Mouse (Mus musculus) gastrocnemius, postnatal 36 days (tissue): ENCODE measurements around the gene Ubr4. TPM values are rescaled to one million over a fixed set of nuclear protein-coding genes. Genes with fewer than 3 reads are reported as not detected.
A peak's percentile ranks its signal among the peaks of the same experiment; 100 is the strongest.

Experiments
- DNase-seq, 2 experiments: peaks; one replicate each; pipeline ENCODE4 v3.0.0; 2022
- intact Hi-C: fragments of 180-260 bp; cut with DNase I; formaldehyde crosslinking; loops from one replicate; pipeline ENCODE4 v1.15.1; 2025
- total RNA-seq, 2 experiments: library from RNA; stranded (reverse); gene quantifications; 2 replicates each; pipeline ENCODE4 v1.2.3; 2021

The Ubr4 gene
- total RNA-seq, 2 experiments from 2014 or later = 91.3 to 94.0 TPM

- intact Hi-C loops = no loop called here
- DNase-seq = no peak
Observed at GRCm38 (mm10) chr4:139477983-139478382, 125.6 kb downstream of the Ubr4 start.

GRCm38 (mm10) chr4:139479176-139479575, 126.8 kb downstream of the Ubr4 start:
- intact Hi-C loops = no loop called here
- DNase-seq = no peak

- intact Hi-C loops = no loop called here
- no peak for DNase-seq
Observed at GRCm38 (mm10) chr4:139481400-139481799, 129.0 kb downstream of the Ubr4 start.

GRCm38 (mm10) chr4:139483461-139484105, 131.2 kb downstream of the Ubr4 start:
- intact Hi-C loops = no loop called here
- DNase-seq = no peak

- intact Hi-C loops = no loop called here
Observed at GRCm38 (mm10) chr4:139484496-139484895, 132.1 kb downstream of the Ubr4 start.

GRCm38 (mm10) chr4:139487085-139487484, 134.7 kb downstream of the Ubr4 start:
- intact Hi-C loops = no loop called here
- no peak for DNase-seq

More at GRCm38 (mm10) chr4:139484496-139484895, 132.1 kb downstream of the Ubr4 start:
- DNase-seq = no peak

- intact Hi-C loops = no loop called here
- DNase-seq = no peak
Observed at GRCm38 (mm10) chr4:139488325-139488724, 135.9 kb downstream of the Ubr4 start.

- DNase-seq = no peak
- intact Hi-C loops = loop anchor here (5.0 kb wide), 1 partner anchor 82 kb away; no protein-coding TSS in a partner anchor
Observed at GRCm38 (mm10) chr4:139489946-139490345, 137.5 kb downstream of the Ubr4 start.

- intact Hi-C loops = loop anchor here (5.0 kb wide), 1 partner anchor 82 kb away; no protein-coding TSS in a partner anchor
- peak; percentile 53 to 70 for DNase-seq
Observed at GRCm38 (mm10) chr4:139490413-139491055, 138.1 kb downstream of the Ubr4 start.

GRCm38 (mm10) chr4:139491541-139492170, 139.2 kb downstream of the Ubr4 start:
- DNase-seq = no peak
- intact Hi-C loops = loop anchor here (5.0 kb wide), 1 partner anchor 81 kb away; no protein-coding TSS in a partner anchor

- intact Hi-C loops = loop anchor here (5.0 kb wide), 1 partner anchor 80 kb away; no protein-coding TSS in a partner anchor
- no peak for DNase-seq
Observed at GRCm38 (mm10) chr4:139492258-139492833, 139.9 kb downstream of the Ubr4 start.

- no peak for DNase-seq
- intact Hi-C loops = loop anchor here (5.0 kb wide), 1 partner anchor 79 kb away; no protein-coding TSS in a partner anchor
Observed at GRCm38 (mm10) chr4:139493227-139494025, 141.0 kb downstream of the Ubr4 start.

- peak; percentile 58 to 66 for DNase-seq
- intact Hi-C loops = no loop called here
Observed at GRCm38 (mm10) chr4:139500814-139501213, 148.4 kb downstream of the Ubr4 start.

GRCm38 (mm10) chr4:139501702-139502101, 149.3 kb downstream of the Ubr4 start:
- intact Hi-C loops = no loop called here
- DNase-seq = no peak

- no peak for DNase-seq
- intact Hi-C loops = no loop called here
Observed at GRCm38 (mm10) chr4:139503919-139504318, 151.5 kb downstream of the Ubr4 start.

- intact Hi-C loops = no loop called here
- DNase-seq = no peak
Observed at GRCm38 (mm10) chr4:139505716-139506115, 153.3 kb downstream of the Ubr4 start.

- intact Hi-C loops = no loop called here
- DNase-seq = no peak
Observed at GRCm38 (mm10) chr4:139506727-139507126, 154.3 kb downstream of the Ubr4 start.

- intact Hi-C loops = no loop called here
- no peak for DNase-seq
Observed at GRCm38 (mm10) chr4:139509069-139509468, 156.7 kb downstream of the Ubr4 start.

GRCm38 (mm10) chr4:139511557-139511956, 159.1 kb downstream of the Ubr4 start:
- intact Hi-C loops = no loop called here

GRCm38 (mm10) chr4:139512985-139513384, 160.6 kb downstream of the Ubr4 start:
- intact Hi-C loops = no loop called here
- DNase-seq = no peak

More at GRCm38 (mm10) chr4:139511557-139511956, 159.1 kb downstream of the Ubr4 start:
- no peak for DNase-seq
